Mouse (Mus musculus) central nervous system, embryonic 14 days (tissue): ENCODE measurements around the gene Mrps17. TPM values are rescaled to one million over a fixed set of nuclear protein-coding genes. Genes with fewer than 3 reads are reported as not detected.

Source experiments
- polyA plus RNA-seq: library from polyadenylated mRNA; depleted of rRNA; stranded (reverse); fragments of >200 nt; gene quantifications from 2 replicates; pipeline ENCODE4 v1.2.3, GENCODE M21; 2012; rRNA removed

Gene Mrps17
- 119 and 139 TPM in 2 replicates for polyA plus RNA-seq

GRCm38 (mm10) chr5:129715326-129715861 is at the start of gene Mrps17:
Gene Mrps17, plus strand, starts transcription at chr5:129715497.

GRCm38 (mm10) chr5:129670036-129670458 is 45.2 kb upstream of the Mrps17 start, which contains the start of gene Zfp11:
Gene Zfp11, minus strand, starts transcription at chr5:129670099.

GRCm38 (mm10) chr5:129708412-129708811 is 6.9 kb upstream of the Mrps17 start, which contains the start of gene Sept14:
Gene Sept14, minus strand, starts transcription at chr5:129708512.

GRCm38 (mm10) chr5:129724834-129725773 is 9.8 kb downstream of the Mrps17 start, which contains the start of gene Nipsnap2:
Gene Nipsnap2, plus strand, starts transcription at chr5:129725063.

Other genes with a start within 250 kb of the Mrps17 start
- 224 and 239 TPM in 2 replicates for gene Sfswap, start 214.3 kb upstream of the Mrps17 start, polyA plus RNA-seq
- gene Mmp17, start 131.3 kb upstream of the Mrps17 start, polyA plus RNA-seq: 11.6 and 16.9 TPM in 2 replicates
- 6.1 and 6.2 TPM in 2 replicates for gene Zfp11, start 45.4 kb upstream of the Mrps17 start, polyA plus RNA-seq
- not detected in 2 replicates for gene Sept14, start 7.0 kb upstream of the Mrps17 start, polyA plus RNA-seq
- 65.8 and 70.3 TPM in 2 replicates for gene Nipsnap2, start 9.6 kb downstream of the Mrps17 start, polyA plus RNA-seq
- gene Psph, start 72.0 kb downstream of the Mrps17 start, polyA plus RNA-seq: 18.5 and 25.4 TPM in 2 replicates
- 25.5 and 31.3 TPM in 2 replicates for gene Sumf2, start 131.5 kb downstream of the Mrps17 start, polyA plus RNA-seq
- gene Chchd2, start 172.0 kb downstream of the Mrps17 start, polyA plus RNA-seq: 857 and 982 TPM in 2 replicates
- 11.7 TPM in 2 replicates for gene Zbed5, start 180.2 kb downstream of the Mrps17 start, polyA plus RNA-seq
- gene Phkg1, start 183.1 kb downstream of the Mrps17 start, polyA plus RNA-seq: 0.21 and 0.29 TPM in 2 replicates
- gene Nupr1l, start 193.0 kb downstream of the Mrps17 start, polyA plus RNA-seq: 6.0 and 8.0 TPM in 2 replicates
- 34.1 and 35.6 TPM in 2 replicates for gene Vkorc1l1, start 226.5 kb downstream of the Mrps17 start, polyA plus RNA-seq